Mouse (Mus musculus): Measurements from ENCODE around the gene Tma7. TPM values are rescaled to one million over a fixed set of nuclear protein-coding genes. Genes with fewer than 3 reads are reported as not detected.

The Tma7 gene
- total RNA-seq, 2 experiments from 2014 or later: 44.6 to 104 TPM

DNA sequence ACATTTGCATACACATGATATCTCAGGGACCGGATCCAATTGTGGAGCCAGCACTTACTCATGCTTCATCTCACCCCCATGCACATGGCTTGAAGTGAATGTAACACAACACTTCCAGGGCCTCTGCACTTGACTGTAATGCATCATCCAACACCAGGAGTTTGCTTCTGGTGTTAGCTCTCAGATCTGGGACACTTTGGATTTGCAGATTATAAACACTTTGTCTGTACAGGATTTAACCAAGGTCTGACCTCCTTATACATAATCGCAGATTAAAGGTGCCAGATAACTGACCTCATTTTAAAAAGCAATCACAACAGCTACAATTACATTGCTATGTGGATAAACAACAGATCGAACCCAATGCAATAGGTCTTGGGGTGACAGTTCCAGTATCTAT, 1.9 kb downstream of the Tma7 start:
- ATAC-seq (replicated peaks; ENCODE audit: low FRiP score, poor library complexity, severe bottlenecking): no peak

DNA sequence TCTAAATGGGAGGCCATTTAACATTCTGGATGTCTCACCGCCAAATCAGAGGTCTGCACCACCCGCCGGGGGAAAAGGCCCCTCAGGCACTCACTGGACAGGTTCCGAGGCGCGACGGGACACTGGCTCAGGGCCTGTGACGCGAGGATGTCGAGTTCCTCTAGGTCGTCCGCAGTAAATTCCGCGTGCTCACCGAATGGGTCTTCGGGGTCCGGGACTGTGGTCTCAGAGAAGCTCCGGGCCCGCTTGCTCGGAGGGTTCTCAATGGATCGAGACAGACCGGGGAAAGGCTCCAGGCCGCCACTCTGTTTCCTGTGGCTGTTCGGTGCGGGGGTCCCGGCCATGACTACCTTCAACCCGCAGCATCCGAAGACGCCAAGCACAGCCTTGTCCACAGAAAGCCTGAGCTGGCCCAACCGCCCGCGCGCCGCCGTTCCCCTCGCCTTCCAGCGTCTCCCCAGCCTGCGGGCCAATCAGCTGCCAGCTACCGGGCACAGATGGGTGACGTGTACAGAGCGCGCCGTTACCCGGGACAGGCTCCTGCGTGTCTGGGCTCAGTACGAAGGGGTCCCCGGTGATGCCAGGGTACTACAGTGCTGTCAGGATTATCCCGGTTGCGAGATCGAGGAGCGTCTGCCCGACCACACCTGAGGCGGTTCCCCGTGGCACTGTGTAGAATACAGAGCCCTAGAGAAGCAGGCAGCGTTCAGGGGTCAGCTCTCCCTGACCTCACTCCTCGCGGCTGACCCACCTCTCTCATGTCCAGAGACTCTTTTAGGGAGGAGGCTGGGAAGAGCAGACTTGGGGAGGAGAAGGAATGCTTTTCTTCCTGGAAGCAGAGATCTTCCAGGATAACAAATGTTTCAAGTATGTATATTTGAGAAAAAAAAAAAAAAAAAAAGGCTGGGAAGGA, 8.5 kb downstream of the Tma7 start, which contains the start of gene Atrip:
Atrip (minus strand) TSS at position 464 of the 913 bp plus-strand sequence.
- ATAC-seq (replicated peaks; ENCODE audit: low FRiP score, poor library complexity, severe bottlenecking): peak; percentile 99

DNA sequence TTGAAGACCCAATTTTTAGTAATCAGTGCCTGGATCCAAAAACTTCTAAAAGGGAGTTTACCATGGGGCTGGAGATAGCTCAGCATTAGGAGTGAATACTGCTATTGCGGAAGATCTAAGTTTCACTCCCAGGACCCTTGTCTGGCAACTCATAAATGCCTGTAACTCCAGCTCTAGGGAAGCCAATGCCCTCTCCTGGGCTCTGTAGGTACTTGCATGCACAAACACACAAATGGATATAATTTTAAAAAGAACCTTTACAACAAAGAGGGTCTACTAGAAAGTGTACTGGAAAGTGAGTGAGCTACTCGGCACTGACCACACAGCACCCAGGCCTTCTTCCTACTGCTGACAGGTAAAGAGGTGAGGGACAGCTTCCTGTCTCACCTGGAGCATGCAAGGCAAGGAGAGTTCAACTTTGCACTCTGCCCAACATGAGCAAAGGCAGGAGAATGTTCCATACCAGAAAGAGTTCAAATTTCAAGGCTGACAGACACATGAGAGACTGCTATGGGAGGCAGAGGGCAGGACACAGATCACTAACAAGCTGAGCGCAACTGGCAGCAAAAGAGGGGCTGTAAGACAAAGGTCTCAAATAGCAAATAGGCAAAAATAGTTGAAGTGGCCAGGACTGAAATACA, 14.2 kb downstream of the Tma7 start:
- no peak for ATAC-seq (replicated peaks; ENCODE audit: low FRiP score, poor library complexity, severe bottlenecking)

DNA sequence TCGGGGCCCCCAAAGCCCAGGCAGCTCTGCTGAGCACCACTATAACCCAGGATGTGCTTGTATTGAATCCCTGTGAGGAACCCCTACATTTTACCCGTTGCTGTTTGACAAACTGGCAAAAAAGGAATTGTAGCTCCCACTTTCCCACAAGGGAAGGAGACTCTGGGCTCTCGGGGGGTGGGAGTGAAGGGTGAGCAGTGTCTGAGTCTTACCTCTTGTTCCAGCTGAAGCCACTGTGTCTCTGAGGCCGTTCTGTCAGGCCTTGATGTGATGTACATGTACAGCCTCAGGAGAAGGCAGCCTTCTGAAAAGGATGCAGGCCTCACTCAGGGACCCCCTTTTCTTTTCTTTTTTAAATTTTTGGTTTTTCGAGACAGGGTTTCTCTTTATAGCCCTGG, 21.5 kb downstream of the Tma7 start:
- ATAC-seq (replicated peaks; ENCODE audit: low FRiP score, poor library complexity, severe bottlenecking): no peak

DNA sequence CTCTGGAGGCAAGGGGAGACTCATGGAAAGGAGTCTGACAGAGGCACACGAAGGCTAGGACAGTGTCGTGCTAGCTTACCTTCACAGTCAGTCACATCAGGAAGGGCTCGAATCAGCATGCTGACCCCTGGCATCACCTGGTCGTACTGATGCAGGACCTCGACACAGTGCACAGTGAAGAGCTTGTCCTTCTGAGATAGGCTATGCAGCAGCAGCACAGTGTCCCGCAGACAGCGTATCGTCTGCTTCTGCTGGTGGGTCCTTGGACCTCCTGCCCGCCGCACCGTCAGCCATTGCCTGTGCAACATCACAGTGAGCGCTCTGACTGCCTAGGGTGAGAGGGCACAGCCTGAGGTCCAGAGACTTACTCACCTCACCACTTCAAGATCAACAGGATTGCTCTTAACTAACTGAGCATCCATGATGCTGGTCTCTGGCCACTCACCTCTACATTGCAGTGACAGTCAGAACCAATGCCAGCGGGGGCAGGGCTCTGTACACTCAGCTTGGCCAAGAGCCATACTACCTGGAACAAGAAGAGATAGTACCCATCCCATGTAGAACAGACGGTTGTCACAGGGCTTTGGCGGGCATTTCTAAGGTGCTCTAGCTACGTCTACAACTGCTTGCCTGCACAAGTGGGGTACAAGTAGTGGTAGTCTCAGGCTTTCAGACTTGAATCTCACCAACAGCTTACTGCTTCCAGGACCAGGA, 22.0 kb downstream of the Tma7 start:
- no peak for ATAC-seq (replicated peaks; ENCODE audit: low FRiP score, poor library complexity, severe bottlenecking)

DNA sequence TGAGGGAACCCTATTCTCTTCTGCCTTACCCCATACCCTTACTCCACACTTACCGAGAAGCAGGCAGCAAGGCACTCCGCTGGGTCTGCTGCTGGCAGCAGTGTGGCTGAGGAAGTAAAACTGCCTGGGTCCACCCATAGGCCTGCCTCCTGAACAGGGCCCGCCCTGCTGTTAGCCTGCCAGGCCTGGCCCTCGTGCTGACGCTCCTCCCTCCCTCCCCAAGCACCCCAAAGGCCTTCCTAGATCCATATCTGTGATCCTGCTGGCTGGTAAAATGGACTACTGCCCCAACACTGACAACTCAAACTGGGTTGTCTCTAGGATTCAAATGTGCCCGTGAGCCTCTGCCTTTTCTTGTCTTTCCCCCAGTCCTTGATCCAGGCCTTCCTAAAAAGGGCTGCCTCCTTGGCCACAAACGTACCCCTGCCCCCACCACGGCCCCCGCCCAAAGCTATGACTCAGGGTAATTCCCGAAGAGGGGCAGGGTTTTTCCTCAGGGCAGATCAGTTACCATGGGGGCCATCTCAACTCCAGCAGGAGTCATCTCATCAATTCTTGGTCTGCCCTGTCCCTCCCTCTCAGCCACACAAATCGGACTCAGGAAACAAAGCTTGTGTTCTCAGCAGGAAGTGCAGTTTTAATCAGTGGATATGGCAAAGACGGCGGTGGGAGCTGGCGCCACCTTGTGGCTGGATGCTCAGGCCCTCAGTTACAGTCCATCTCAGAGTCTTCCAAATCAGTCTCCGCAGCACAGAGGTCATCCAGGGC, 23.1 kb downstream of the Tma7 start, which contains the start of gene Trex1:
Trex1 (minus strand) TSS at position 599 of the 768 bp plus-strand sequence.
- ATAC-seq (replicated peaks; ENCODE audit: low FRiP score, poor library complexity, severe bottlenecking): peak; percentile 91

DNA sequence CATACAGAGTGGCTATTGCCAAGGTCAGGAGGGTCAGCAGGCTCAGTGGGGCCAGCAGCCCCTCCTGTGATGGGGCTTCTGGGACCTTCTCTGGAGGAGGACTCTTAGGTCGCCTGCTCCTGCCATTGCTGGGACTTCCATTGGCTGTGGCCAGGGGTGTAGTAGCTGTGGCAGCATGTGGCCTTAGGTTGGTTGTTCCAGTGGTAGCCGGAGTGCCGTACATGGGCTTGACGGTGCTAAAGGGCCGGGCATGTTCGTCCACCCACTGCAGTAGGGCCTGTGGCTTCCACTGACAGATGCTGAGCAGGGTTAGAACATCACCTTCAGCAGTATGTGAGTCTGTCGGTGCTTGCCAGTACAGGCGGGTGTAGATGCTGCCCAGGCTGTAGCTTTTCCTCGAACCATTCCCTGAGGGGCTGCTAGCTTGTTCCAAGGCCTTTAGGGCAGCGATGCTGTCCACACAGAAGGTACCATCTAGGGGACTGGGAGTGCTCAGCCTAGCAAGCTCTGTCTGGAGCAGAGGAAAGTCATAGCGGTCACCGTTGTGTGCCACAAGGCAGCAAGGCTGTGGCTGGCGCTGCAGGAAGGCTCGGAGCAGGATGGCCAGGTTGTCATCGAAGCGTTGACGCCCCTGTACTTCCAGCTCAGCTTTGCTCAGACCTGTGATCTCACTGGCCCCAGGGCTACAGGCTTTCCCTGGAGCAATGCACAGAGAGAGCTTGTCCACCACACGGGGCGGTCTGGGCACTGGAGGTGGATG, 24.2 kb downstream of the Tma7 start:
- no peak for ATAC-seq (replicated peaks; ENCODE audit: low FRiP score, poor library complexity, severe bottlenecking)

DNA sequence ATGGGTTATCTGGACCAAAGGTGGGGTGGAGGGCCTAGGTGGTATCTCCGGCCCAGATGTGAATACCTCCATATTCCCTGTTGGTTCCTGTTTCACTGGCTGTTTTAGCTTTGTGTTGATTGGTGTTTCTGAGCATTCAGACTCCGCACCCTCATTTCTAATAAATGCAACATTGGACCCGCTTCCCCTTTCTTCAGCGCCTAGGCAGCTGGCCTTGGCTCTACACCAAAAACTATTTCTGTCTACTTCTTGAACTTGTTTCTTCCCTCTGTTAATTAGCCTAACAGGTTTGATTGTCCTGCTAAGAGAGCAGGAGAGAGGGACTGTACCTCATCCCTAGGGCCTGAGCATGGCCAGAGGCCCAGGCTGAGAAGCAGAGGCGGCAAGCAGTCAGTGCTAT, 24.8 kb downstream of the Tma7 start:
- no peak for ATAC-seq (replicated peaks; ENCODE audit: low FRiP score, poor library complexity, severe bottlenecking)

DNA sequence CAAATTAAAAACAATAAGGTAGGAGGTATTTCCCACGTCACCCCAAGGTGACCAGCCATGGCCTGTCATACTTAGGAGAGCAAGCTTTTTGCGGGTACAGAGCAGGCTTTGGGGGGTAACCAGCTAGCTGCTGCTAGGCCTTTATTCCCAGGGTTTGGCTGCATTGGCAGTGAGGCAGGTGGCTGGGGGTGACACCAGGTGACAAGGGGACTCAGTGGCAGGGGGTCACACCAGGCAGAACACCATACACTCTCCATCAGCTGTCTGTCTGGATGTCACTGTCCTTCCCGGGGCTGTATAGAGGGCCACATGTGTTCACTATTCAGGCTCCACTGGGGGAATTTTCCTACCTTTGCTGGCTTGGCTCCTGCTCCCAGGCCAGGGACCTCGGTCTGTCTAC, 25.5 kb downstream of the Tma7 start:
- ATAC-seq (replicated peaks; ENCODE audit: low FRiP score, poor library complexity, severe bottlenecking): no peak

DNA sequence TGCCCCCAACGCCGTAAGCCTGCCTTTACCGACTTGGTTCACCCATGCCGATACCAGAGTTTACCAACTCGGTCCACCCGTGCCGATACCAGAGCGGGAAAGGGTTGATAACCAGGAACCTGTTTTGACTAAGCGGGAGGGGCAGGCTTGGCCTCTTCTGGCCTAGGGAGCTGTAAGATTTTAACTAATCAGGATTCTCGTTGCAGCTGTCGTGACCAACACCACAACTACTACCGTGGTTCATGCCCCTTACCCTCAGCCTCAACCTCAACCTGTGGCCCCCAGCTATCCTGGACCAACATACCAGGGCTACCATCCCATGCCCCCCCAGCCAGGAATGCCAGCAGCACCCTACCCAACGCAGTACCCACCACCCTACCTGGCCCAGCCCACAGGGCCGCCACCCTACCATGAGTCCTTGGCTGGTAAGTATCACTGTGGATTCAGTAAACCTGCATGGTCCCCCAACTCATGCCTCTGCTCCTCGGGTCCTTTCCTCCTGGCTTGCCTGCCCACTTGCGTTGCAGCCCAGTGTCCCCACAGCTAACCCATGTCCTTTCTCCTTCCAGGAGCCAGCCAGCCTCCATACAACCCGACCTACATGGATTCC, 26.2 kb downstream of the Tma7 start:
- ATAC-seq (replicated peaks; ENCODE audit: low FRiP score, poor library complexity, severe bottlenecking): no peak

DNA sequence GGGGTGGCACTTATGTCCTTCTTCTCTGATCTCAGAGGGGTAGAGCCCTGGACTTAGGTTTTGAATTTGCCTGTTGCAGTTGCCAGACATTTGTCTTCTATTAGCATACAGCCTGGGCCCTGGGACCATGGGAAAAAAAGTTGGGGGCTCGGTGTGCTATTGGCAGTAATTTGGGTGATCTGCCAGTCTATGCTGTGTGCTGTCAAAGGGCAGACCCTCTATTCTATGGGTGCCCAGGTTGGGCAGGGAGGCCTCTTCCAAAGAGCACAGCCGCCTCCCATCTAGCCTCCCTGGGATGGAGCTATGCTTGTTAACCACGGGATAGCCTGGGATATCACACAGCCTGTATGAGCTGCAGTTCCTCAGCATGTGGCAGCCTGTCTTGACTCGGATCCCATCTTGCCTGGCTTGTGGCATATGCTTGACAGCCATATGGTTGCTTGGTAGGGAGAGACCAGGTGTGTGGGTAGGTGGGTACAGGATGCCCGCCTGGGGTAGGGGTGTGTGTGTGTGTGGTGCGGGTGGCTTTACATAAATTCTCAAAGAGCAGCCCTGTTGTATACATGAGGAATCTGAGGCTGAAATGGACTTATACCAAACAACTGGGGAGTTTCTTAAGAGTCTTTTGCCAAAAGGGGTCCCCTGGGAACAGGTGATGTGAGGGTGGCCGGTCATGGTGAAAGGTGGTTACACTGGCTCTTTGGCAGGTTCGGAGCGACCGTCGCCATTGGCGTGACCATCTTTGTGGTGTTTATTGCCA, 26.9 kb downstream of the Tma7 start:
- no peak for ATAC-seq (replicated peaks; ENCODE audit: low FRiP score, poor library complexity, severe bottlenecking)

DNA sequence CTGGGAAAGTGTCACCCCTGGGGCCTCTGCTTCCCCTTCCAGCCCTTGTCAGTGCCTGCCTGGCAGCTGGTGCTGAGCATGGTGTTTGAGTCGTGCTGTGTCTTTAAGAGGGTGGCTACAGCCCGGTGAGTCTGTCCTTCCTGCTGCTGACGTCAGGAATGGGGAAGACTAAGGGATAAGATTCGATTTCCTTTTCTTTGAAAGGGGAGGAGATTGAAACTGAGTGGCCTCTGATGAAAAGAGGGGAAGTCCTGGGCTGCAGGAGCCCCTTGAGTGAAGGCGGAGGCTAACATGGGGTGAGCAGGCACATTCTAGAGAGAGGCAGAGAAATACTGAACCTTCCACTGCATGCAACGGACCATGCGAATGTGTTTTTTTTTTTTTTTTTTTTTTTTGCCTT, 27.7 kb downstream of the Tma7 start:
- no peak for ATAC-seq (replicated peaks; ENCODE audit: low FRiP score, poor library complexity, severe bottlenecking)

DNA sequence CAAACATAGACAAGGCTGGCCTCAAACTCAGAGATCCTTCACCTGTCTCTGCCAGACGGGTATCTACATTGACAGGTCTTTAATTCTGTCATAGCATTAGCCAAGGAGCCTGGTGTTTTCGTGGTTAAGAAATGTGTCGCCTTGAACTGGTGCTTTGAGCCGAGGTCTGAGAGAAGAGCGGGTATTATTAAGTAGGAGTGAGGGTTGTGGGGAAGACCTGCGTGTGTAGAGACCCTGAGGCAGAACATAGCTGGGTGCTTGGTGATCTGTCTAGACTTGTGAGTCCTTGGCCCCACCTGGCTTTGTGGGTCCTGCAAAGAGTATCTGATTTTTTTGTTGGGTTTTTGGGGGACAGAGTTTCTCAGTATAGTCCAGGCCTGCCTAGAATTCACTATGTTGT, 28.5 kb downstream of the Tma7 start:
- no peak for ATAC-seq (replicated peaks; ENCODE audit: low FRiP score, poor library complexity, severe bottlenecking)

DNA sequence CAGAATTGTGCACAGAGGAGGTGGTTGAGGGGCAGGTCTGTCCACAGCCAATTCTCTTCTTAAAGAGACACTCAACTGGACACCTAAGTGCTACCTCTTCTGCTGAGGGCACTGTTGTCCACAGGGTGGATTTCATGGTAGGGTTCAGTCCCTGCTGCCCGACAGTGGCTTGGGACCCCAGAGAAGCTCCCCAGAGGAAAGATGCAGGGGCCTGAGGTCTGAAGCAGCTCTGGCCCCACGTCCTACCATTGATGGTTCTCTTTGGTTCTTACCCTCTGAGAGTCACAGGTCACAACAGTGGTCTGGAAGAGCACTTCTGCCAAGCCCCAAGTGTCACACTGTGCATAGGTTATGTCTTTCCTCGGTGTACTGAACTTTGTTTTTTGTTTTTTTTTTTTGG, 29.0 kb downstream of the Tma7 start:
- ATAC-seq (replicated peaks; ENCODE audit: low FRiP score, poor library complexity, severe bottlenecking): no peak

DNA sequence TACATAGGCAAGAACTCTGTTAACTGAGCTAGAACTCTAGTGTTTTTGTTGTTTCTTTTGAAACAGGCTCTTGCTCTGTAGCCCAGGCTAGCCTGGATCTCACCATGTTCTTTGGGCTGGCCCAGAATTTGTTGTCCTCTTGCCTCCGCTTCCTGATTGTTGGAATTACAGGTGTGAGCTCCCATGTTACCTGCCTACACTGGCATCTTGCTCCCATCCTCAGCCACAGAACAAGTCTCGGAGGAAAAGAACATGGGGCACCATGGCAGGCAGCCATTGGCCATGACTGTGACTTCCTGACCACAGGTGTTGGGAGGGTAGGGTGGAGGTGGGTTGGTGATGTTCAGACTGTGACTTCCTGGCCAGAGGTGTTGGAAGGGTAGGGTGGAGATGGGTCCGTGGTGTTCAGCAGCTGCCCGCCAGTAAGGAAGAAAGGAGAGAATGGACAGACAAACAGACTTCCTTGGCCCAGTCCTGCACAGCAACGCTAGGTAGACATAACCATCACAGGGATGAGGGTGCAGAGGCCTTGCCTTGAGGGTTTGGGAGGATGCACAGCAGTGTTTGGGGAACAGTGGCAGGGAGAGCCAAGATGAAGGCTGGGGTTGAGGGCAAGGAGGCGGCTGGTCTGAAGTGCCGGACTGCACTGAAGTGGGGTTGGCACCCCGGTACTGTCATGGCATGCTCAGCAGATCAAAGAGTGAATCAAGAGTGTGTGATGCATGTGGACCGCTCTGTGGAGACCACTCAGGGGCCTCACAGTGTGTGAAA, 29.7 kb downstream of the Tma7 start:
- ATAC-seq (replicated peaks; ENCODE audit: low FRiP score, poor library complexity, severe bottlenecking): no peak

DNA sequence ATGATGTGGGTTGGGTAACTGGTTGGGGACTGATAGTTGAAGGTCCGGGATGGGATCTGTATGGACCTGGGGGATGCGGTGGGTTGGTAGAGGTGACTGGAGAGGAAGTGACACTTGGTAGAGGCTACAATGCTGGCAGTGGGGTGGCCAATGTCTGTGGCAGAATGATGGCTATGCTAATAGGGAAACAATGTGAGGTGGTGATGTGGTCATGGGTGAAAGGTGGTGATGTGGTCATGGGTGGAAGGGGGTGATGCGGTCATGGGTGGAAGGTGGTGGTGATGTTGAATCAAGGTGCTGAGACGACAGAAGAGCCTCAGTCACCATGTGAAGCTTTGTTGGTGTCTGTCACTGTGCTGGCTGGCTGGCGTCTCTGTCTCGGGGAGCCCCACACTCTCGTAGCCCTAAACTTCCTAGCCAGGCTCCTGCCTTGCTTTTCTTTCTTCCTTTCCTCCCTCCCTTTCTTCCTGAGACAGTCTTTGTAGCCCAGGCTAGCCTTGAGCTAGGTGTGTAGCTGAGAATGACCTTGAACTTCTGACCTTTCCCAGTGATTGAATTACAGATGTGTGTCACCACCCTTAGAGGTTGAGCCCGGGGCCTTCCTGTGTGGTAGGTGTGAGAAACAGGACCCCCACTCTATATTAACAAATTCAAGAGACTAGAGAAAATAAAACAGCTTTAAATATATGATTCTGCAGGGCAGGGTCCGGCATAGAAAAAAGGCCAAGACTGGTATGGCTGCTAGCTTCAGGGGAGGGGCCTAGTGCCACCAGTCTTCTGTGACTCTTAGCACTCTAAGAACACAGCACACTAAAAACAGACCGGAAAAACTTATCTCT, 30.5 kb downstream of the Tma7 start:
- no peak for ATAC-seq (replicated peaks; ENCODE audit: low FRiP score, poor library complexity, severe bottlenecking)
